Mouse (Mus musculus) cerebellum, postnatal 36 days (tissue): Measurements from ENCODE around the gene Idh1.

ENCODE experiments used
- DNase-seq, 2 experiments: peaks; one replicate each; pipeline ENCODE4 v3.0.0; 2021 to 2022; ENCODE audit warnings: mixed read lengths in 2 of 2

Gene Idh1

GRCm38 (mm10) chr1:65112031-65112806 lies 74.1 kb downstream of the Idh1 start:
- DNase-seq: peak; percentile 62 to 71

DNA sequence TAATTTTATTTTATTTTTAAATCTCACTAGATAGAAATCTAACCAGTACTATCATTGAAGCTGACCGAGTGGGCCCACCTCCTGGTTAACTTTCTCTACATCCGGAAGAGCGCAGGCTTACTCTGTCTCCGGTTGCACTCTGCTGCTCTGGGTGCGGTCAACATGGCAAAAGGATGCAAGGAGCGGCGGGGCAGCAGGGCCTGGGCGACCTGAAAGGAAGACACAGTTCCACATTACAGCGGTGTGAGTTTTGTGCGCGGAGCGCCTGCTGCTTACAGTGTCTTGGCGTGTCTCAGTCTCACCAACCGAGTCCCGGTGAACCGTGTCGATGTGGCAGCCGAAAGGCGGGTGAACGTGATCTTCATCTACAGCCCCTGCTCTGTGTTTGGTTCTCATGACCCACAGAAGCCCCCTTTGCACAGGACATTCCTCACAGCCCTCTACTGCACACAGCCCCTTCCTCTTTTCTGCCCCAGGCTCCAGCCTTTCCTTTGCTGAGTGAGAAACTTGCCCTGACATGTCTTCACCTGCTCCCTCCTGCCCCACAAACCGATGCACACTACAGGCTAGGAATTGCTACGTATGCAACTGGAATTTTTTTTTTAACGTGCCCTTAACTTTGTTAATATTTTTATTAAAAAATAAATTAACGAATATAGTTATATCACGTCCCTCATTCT lies 76.4 kb downstream of the Idh1 start:
- DNase-seq: no peak

DNA sequence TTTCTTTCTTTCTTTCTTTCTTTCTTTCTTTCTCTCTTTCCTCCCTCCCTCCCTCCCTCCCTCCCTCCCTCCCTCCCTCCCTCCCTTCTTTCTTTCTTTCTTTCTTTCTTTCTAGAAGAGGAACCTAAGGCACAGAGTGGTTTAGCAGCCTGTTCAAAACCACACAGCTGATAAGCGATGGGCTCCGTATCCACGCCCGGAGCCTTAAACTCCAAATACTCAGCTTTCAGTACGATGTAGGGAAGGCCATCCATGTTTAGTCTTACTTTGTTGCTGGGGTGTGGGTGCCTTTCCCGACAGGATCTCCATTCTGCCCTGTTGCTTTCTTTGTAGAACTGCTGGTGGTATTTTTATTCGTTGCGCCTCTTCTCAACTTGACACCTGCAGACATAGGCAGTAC lies 77.1 kb downstream of the Idh1 start:
- no peak for DNase-seq
